Mouse (Mus musculus): ENCODE measurements around the gene Itpkc. TPM values are rescaled to one million over a fixed set of nuclear protein-coding genes. Genes with fewer than 3 reads are reported as not detected.

Itpkc gene
- total RNA-seq, 1 experiment, result 10.5 TPM

GRCm38 (mm10) chr7:27180837-27181695, 47.4 kb downstream of the Itpkc start, which contains the start of the genes Gm21983 and Mia:
Gene Gm21983 (minus strand): TSS chr7:27181086.
Gene Mia (minus strand): TSS chr7:27181157.
- H3K4me3 ChIP-seq (ENCODE audit: insufficient read depth in 1 of 2, low read depth in 1 of 2, low read length in 2 of 2, poor library complexity in 1 of 2, severe bottlenecking in 1 of 2), result peak within 1 kb of the TSS; percentile 56 to 83
- in situ Hi-C loops (cut with MboI; ENCODE audit: low sequenced_read_pairs in 2 of 2, unreplicated experiment in 2 of 2), result no loop called here

GRCm38 (mm10) chr7:27180036-27180435, 48.4 kb downstream of the Itpkc start:
- Histone ChIP-seq H3K4me3 (ENCODE audit: insufficient read depth in 1 of 2, low read depth in 1 of 2, low read length in 2 of 2, poor library complexity in 1 of 2, severe bottlenecking in 1 of 2) (peak overlapping the region; percentile 56 to 83), H3K9me3 (ENCODE audit: control insufficient read depth, insufficient read depth, low read depth, low read length) (no peaks in the 10 kb centered on the region), H3K4me1 (ENCODE audit: control insufficient read depth in 2 of 2, insufficient read depth in 2 of 2, low read length in 2 of 2, poor library complexity in 1 of 2) (peaks cover 8 to 17% of the 10 kb centered on the region in 2 experiments), H3K36me3 (ENCODE audit: control insufficient read depth, insufficient read depth, low read length, poor library complexity, severe bottlenecking) (peaks cover 7% of the 10 kb centered on the region), H3K27ac (ENCODE audit: insufficient read depth, low read depth, low read length, poor library complexity, severe bottlenecking) (peak overlapping the region; percentile 83; the same call in 1 of the 2 replicates), H3K9ac (ENCODE audit: insufficient read depth, low read depth, low read length, poor library complexity, severe bottlenecking) (peak overlapping the region; percentile 55; the same call in 1 of the 2 replicates)
- no peak for DNase-seq (ENCODE audit: low read depth, low spot score)
- in situ Hi-C loops (cut with MboI; ENCODE audit: low sequenced_read_pairs in 2 of 2, unreplicated experiment in 2 of 2), result no loop called here
- TF ChIP-seq CHD2 (IDR thresholded peaks at IDR 0.05; ENCODE audit: low read depth, low read length) (no peak), ZNF384 (IDR thresholded peaks at IDR 0.05; ENCODE audit: low read depth, low read length) (no peak), HCFC1 (IDR thresholded peaks at IDR 0.05; ENCODE audit: borderline replicate concordance, insufficient read depth, low read length) (no peak), ZC3H11A (IDR thresholded peaks at IDR 0.05; ENCODE audit: borderline replicate concordance, low read depth, low read length) (no peak), MAFK (IDR thresholded peaks at IDR 0.05; ENCODE audit: insufficient read depth, low read depth, low read length) (no peak)

More at GRCm38 (mm10) chr7:27180837-27181695, 47.4 kb downstream of the Itpkc start, which contains the start of the genes Gm21983 and Mia:
- Histone ChIP-seq H3K9me3 (ENCODE audit: control insufficient read depth, insufficient read depth, low read depth, low read length) (no peaks in the 10 kb centered on the region), H3K4me1 (ENCODE audit: control insufficient read depth in 2 of 2, insufficient read depth in 2 of 2, low read length in 2 of 2, poor library complexity in 1 of 2) (peaks cover 8 to 17% of the 10 kb centered on the region in 2 experiments), H3K36me3 (ENCODE audit: control insufficient read depth, insufficient read depth, low read length, poor library complexity, severe bottlenecking) (peaks cover 16% of the 10 kb centered on the region), H3K27ac (ENCODE audit: insufficient read depth, low read depth, low read length, poor library complexity, severe bottlenecking) (peak within 1 kb of the TSS; percentile 83), H3K9ac (ENCODE audit: insufficient read depth, low read depth, low read length, poor library complexity, severe bottlenecking) (peak within 1 kb of the TSS; percentile 74; the same call in 1 of the 2 replicates)
- no peak for DNase-seq (ENCODE audit: low read depth, low spot score)
- no peak for TF ChIP-seq HCFC1 (IDR thresholded peaks at IDR 0.05; ENCODE audit: borderline replicate concordance, insufficient read depth, low read length)
- TF ChIP-seq ZNF384 (IDR thresholded peaks at IDR 0.05; ENCODE audit: low read depth, low read length), result no peak
- TF ChIP-seq CHD2 (IDR thresholded peaks at IDR 0.05; ENCODE audit: low read depth, low read length), result no peak
- TF ChIP-seq ZC3H11A (IDR thresholded peaks at IDR 0.05; ENCODE audit: borderline replicate concordance, low read depth, low read length), result no peak

- H3K4me3 ChIP-seq (ENCODE audit: insufficient read depth in 1 of 2, low read depth in 1 of 2, low read length in 2 of 2, poor library complexity in 1 of 2, severe bottlenecking in 1 of 2), result peak overlapping the region; percentile 64 to 83
- no peak for DNase-seq (ENCODE audit: low read depth, low spot score)
- peak overlapping the region; percentile 83 for H3K27ac ChIP-seq (ENCODE audit: insufficient read depth, low read depth, low read length, poor library complexity, severe bottlenecking)
- H3K9ac ChIP-seq (ENCODE audit: insufficient read depth, low read depth, low read length, poor library complexity, severe bottlenecking), result peak overlapping the region; percentile 72
- no peak for TF ChIP-seq MAFK (IDR thresholded peaks at IDR 0.05; ENCODE audit: insufficient read depth, low read depth, low read length)
- TF ChIP-seq HCFC1 (IDR thresholded peaks at IDR 0.05; ENCODE audit: borderline replicate concordance, insufficient read depth, low read length), result no peak
- TF ChIP-seq CHD2 (IDR thresholded peaks at IDR 0.05; ENCODE audit: low read depth, low read length), result no peak
- TF ChIP-seq ZC3H11A (IDR thresholded peaks at IDR 0.05; ENCODE audit: borderline replicate concordance, low read depth, low read length), result no peak
- no peak for TF ChIP-seq ZNF384 (IDR thresholded peaks at IDR 0.05; ENCODE audit: low read depth, low read length)
- peaks cover 8 to 22% of the 10 kb centered on the region in 2 experiments for H3K4me1 ChIP-seq (ENCODE audit: control insufficient read depth in 2 of 2, insufficient read depth in 2 of 2, low read length in 2 of 2, poor library complexity in 1 of 2)
- in situ Hi-C loops (cut with MboI; ENCODE audit: low sequenced_read_pairs in 2 of 2, unreplicated experiment in 2 of 2), result no loop called here
- H3K36me3 ChIP-seq (ENCODE audit: control insufficient read depth, insufficient read depth, low read length, poor library complexity, severe bottlenecking), result peaks cover 3% of the 10 kb centered on the region
- no peaks in the 10 kb centered on the region for H3K9me3 ChIP-seq (ENCODE audit: control insufficient read depth, insufficient read depth, low read depth, low read length)
These were observed 49.1 kb downstream of the Itpkc start for GRCm38 (mm10) chr7:27179217-27179918.

GRCm38 (mm10) chr7:27178324-27179216, 49.9 kb downstream of the Itpkc start, which contains the start of gene Rab4b:
Gene Rab4b (minus strand): TSS chr7:27178896.
- Histone ChIP-seq H3K4me1 (ENCODE audit: control insufficient read depth in 2 of 2, insufficient read depth in 2 of 2, low read length in 2 of 2, poor library complexity in 1 of 2) (peaks cover 10 to 30% of the 10 kb centered on the region in 2 experiments), H3K36me3 (ENCODE audit: control insufficient read depth, insufficient read depth, low read length, poor library complexity, severe bottlenecking) (peaks cover 2% of the 10 kb centered on the region; the same call in 1 of the 2 replicates), H3K4me3 (ENCODE audit: insufficient read depth in 1 of 2, low read depth in 1 of 2, low read length in 2 of 2, poor library complexity in 1 of 2, severe bottlenecking in 1 of 2) (peak within 1 kb of the TSS; percentile 89 to 93), H3K9ac (ENCODE audit: insufficient read depth, low read depth, low read length, poor library complexity, severe bottlenecking) (peak within 1 kb of the TSS; percentile 88), H3K27ac (ENCODE audit: insufficient read depth, low read depth, low read length, poor library complexity, severe bottlenecking) (peak within 1 kb of the TSS; percentile 88), H3K9me3 (ENCODE audit: control insufficient read depth, insufficient read depth, low read depth, low read length) (no peaks in the 10 kb centered on the region)
- peak; percentile 98 for DNase-seq (ENCODE audit: low read depth, low spot score)
- in situ Hi-C loops (cut with MboI; ENCODE audit: low sequenced_read_pairs in 2 of 2, unreplicated experiment in 2 of 2), result no loop called here
- TF ChIP-seq ZNF384 (IDR thresholded peaks at IDR 0.05; ENCODE audit: low read depth, low read length), result no peak
- TF ChIP-seq CHD2 (IDR thresholded peaks at IDR 0.05; ENCODE audit: low read depth, low read length), result peak; percentile 86
